Mouse (Mus musculus): ENCODE data around the gene Caln1. TPM values are rescaled to one million over a fixed set of nuclear protein-coding genes. Genes with fewer than 3 reads are reported as not detected.
A peak's percentile ranks its signal among the peaks of the same experiment; 100 is the strongest.

Caln1 gene
- polyA plus RNA-seq, 1 experiment: 6.9 TPM

- no peak for TF ChIP-seq POLR2A (IDR thresholded peaks at IDR 0.05; ENCODE audit: borderline replicate concordance, extremely low read depth, insufficient read depth, insufficient read length, poor library complexity, severe bottlenecking)
- no peak for TF ChIP-seq CTCF (IDR thresholded peaks at IDR 0.05; ENCODE audit: borderline replicate concordance, extremely low read depth, insufficient read depth, insufficient read length)
- no peak for DNase-seq (ENCODE audit: low read depth)
These were observed 28.6 kb upstream of the Caln1 start for GRCm38 (mm10) chr5:130340656-130341055.

DNA sequence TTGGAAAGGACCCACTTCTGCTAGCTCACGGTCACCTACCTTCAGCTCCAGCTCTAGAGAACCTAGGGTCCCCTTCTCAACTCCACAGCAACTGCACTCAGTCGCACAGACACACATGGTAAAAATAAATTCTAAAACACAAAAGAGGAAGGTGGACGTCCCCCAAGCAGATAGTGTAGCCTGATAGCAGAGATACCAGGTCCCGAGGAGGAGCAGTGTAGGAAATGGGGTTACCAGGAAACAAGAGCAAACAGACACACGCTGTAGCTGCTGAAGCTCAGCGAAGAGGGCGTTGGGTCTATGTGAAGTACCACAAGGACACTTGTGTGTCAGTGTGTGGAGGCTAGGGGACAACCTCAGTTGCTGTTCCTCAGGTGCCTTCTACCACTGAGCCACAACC lies 24.3 kb upstream of the Caln1 start:
- DNase-seq (ENCODE audit: low read depth): no peak
- TF ChIP-seq POLR2A (IDR thresholded peaks at IDR 0.05; ENCODE audit: borderline replicate concordance, extremely low read depth, insufficient read depth, insufficient read length, poor library complexity, severe bottlenecking): no peak

DNA sequence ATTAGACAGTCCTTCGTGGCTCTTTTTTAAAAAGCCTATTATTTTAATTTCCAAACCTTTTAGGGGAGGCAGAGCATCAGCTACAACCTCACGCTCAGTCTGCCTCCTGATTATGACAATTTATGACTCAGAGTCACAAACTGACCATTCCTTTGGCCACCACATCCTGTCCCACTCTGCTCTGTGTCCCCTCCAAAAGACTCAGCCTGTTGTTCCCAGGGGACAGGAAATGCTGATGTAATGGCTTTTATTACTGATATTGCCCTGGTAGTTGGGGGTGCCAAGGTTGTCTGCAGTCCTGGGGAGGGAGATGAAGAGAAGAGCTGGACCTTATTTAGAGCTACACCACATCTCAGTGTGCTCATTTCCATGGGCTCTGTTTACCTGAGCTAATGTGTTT lies 23.4 kb upstream of the Caln1 start:
- TF ChIP-seq CTCF (IDR thresholded peaks at IDR 0.05; ENCODE audit: borderline replicate concordance, extremely low read depth, insufficient read depth, insufficient read length) (no peak), POLR2A (IDR thresholded peaks at IDR 0.05; ENCODE audit: borderline replicate concordance, extremely low read depth, insufficient read depth, insufficient read length, poor library complexity, severe bottlenecking) (no peak)
- DNase-seq (ENCODE audit: low read depth): no peak

DNA sequence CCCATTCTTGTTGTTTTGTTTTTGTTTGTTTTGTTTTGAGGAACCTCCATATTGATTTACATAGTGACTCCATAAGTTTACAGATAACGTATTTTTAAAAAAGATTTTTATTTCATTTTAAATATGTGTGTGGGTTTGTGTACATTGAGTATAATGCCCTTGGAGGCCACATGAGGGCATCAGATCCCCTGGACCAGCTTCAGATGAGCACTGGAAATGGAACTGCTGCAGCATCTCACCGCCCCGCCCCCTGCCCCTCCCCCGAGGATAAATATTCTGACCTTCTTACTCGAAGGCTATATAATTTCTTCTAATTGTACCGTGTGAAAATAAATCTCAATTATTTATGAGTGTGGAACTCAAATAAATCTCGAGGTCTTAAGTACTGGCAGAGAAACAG lies 14.0 kb upstream of the Caln1 start:
- no peak for DNase-seq (ENCODE audit: low read depth)
- TF ChIP-seq CTCF (IDR thresholded peaks at IDR 0.05; ENCODE audit: borderline replicate concordance, extremely low read depth, insufficient read depth, insufficient read length) (peak; percentile 19; the same call in 1 of the 2 replicates), POLR2A (IDR thresholded peaks at IDR 0.05; ENCODE audit: borderline replicate concordance, extremely low read depth, insufficient read depth, insufficient read length, poor library complexity, severe bottlenecking) (no peak)

DNA sequence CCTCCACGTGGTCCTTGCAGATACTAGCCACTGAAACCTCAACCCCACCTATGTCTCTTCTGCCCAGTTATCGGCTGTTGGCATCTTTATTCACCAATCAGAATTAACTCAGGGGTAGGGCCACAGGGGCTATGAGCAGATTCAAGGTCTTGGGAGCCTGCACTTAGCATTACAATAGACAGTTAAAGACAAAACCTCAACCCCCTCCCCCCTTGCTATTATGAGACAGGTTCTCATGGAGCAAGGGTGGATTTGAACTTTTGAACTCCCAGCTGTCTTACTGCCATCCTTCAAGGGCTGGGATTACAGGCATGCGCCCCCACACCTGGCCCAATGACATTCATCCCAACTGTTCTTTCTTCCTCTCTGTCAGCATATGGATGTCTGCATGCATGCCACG lies 6.1 kb upstream of the Caln1 start:
- TF ChIP-seq CTCF (IDR thresholded peaks at IDR 0.05; ENCODE audit: borderline replicate concordance, extremely low read depth, insufficient read depth, insufficient read length): no peak
- TF ChIP-seq POLR2A (IDR thresholded peaks at IDR 0.05; ENCODE audit: borderline replicate concordance, extremely low read depth, insufficient read depth, insufficient read length, poor library complexity, severe bottlenecking): no peak
- DNase-seq (ENCODE audit: low read depth): no peak

DNA sequence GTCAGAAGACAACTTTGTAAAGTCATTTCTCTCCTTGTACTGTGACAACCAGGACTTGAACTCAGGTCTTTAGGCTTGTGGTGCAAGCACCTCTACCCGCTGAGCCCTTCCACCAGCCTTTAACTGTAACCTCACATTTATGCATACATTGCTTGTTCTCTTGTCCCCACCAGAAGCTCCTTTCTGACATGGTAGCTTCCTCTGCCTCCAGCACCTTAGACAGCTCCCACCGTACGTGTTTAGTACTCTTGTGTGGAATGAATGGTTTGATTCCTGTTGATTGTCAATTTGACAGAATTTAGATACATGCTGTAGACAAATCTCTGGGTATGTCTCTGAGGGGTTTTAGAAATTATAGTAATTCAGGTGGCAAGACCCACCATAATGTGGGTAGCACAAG lies 5.5 kb upstream of the Caln1 start:
- no peak for DNase-seq (ENCODE audit: low read depth)

DNA sequence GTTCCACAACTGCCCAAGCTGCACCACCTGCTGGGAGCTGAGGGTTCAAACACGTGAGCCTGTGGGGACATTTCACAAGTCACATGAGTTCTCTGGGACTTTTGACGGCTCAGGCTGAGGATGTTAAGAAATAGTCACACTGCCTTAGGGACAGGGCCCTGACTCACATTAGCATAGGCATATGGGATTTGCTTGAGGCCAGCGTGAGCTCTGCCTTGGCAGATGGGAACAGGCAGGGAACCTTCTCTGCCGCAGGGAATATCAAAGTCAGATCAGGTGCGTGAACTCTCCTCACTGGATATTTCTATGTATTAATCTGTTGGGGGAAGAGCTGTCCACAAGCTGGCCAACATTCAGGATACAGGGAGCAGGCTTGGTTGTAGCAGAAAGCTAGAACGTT lies 1.0 kb upstream of the Caln1 start:
- no peak for TF ChIP-seq POLR2A (IDR thresholded peaks at IDR 0.05; ENCODE audit: borderline replicate concordance, extremely low read depth, insufficient read depth, insufficient read length, poor library complexity, severe bottlenecking)
- TF ChIP-seq CTCF (IDR thresholded peaks at IDR 0.05; ENCODE audit: borderline replicate concordance, extremely low read depth, insufficient read depth, insufficient read length): no peak
- DNase-seq (ENCODE audit: low read depth): no peak

More for the DNA sequence above, 5.5 kb upstream of the Caln1 start:
- TF ChIP-seq CTCF (IDR thresholded peaks at IDR 0.05; ENCODE audit: borderline replicate concordance, extremely low read depth, insufficient read depth, insufficient read length): no peak
- TF ChIP-seq POLR2A (IDR thresholded peaks at IDR 0.05; ENCODE audit: borderline replicate concordance, extremely low read depth, insufficient read depth, insufficient read length, poor library complexity, severe bottlenecking): no peak

DNA sequence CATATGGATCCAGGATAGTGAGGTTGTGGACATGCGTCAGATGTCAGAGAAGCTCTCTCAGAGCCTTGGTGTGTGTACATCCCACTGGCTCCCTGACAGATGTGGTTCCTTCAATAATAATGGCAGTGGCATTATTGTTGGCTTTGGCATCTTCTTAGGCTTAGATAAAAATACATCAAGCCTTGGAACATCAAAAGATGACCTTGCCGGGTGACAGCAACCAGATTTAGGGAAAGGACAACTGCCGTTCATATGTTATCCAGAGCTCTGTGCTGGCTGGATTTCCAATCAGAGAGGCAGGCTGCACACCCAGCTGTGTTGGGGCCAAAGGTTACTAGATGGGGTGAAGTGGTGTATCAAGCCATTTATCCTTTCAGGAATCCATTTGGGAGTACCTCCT lies 6.2 kb downstream of the Caln1 start:
- DNase-seq (ENCODE audit: low read depth): no peak
- TF ChIP-seq CTCF (IDR thresholded peaks at IDR 0.05; ENCODE audit: borderline replicate concordance, extremely low read depth, insufficient read depth, insufficient read length) (no peak), POLR2A (IDR thresholded peaks at IDR 0.05; ENCODE audit: borderline replicate concordance, extremely low read depth, insufficient read depth, insufficient read length, poor library complexity, severe bottlenecking) (no peak)

- DNase-seq (ENCODE audit: low read depth): peak; percentile 47
- TF ChIP-seq POLR2A (IDR thresholded peaks at IDR 0.05; ENCODE audit: borderline replicate concordance, extremely low read depth, insufficient read depth, insufficient read length, poor library complexity, severe bottlenecking) (no peak), CTCF (IDR thresholded peaks at IDR 0.05; ENCODE audit: borderline replicate concordance, extremely low read depth, insufficient read depth, insufficient read length) (no peak)
These were observed 15.1 kb downstream of the Caln1 start, which contains the start of gene A330070K13Rik for GRCm38 (mm10) chr5:130384222-130384912. Gene A330070K13Rik, minus strand, starts transcription at chr5:130384631.

DNA sequence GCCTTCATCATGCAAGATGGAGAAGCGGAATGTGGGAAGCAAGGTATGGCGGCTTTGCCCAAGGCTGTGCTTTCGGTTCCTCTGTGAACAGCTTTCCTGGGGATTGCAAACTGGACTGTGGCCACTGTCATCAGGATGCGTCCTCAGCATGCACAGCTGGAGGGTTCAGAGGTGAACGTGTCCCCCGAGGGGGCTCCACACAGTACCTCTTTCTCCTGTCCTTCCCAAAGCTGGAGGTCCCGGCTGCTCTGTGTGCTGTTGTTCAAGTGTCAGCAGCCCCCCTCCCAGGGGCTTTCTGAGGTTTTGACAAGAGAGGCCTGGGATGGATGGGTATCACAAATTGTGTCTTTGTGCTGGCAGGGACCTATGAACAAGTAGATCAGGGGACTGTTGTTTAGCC lies 17.2 kb downstream of the Caln1 start:
- DNase-seq (ENCODE audit: low read depth): no peak
- no peak for TF ChIP-seq POLR2A (IDR thresholded peaks at IDR 0.05; ENCODE audit: borderline replicate concordance, extremely low read depth, insufficient read depth, insufficient read length, poor library complexity, severe bottlenecking)
- TF ChIP-seq CTCF (IDR thresholded peaks at IDR 0.05; ENCODE audit: borderline replicate concordance, extremely low read depth, insufficient read depth, insufficient read length): no peak

DNA sequence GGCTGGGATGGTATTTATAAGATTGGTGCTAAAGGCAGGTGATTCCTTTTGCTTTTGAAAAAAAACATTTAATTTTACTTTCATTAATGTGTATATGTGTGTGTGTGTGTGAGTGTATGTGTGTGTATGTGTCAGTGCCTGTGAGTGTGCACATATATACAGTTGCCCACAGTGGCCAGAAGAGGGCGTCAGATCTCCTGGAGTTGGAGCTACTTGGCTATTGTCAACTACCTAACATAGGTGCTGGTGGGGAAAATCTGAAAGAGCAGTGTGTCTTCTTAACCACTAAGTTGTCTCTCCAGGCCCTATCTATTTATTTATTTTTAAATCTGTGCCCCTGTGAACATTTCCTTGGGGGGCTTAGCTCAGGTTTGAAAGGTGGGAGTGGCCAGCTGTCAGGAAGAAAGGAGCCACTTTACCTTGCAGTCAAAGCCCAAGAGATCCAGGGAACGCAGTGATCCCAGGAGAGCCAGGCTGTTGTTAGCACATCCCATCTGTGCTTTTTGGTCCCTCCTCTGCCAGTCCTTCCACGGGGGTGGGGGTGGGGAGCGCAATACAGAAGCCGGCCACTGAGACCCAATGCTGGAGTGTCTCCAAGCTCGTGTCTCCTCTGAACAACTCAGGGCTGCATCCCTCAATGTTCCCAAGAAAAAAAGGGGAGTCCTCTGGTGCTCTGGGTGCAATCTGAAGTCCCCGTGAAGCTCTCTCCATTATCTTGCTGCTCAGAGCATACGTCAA lies 24.5 kb downstream of the Caln1 start:
- TF ChIP-seq POLR2A (IDR thresholded peaks at IDR 0.05; ENCODE audit: borderline replicate concordance, extremely low read depth, insufficient read depth, insufficient read length, poor library complexity, severe bottlenecking) (no peak), CTCF (IDR thresholded peaks at IDR 0.05; ENCODE audit: borderline replicate concordance, extremely low read depth, insufficient read depth, insufficient read length) (peak; percentile 9; the same call in 1 of the 2 replicates)
- DNase-seq (ENCODE audit: low read depth): peak; percentile 40

- no peak for DNase-seq (ENCODE audit: low read depth)
These were observed 25.1 kb downstream of the Caln1 start for GRCm38 (mm10) chr5:130394386-130394785.

More at GRCm38 (mm10) chr5:130394386-130394785, 25.1 kb downstream of the Caln1 start:
- TF ChIP-seq POLR2A (IDR thresholded peaks at IDR 0.05; ENCODE audit: borderline replicate concordance, extremely low read depth, insufficient read depth, insufficient read length, poor library complexity, severe bottlenecking) (no peak), CTCF (IDR thresholded peaks at IDR 0.05; ENCODE audit: borderline replicate concordance, extremely low read depth, insufficient read depth, insufficient read length) (no peak)
